1 mouse cellular context compared by ENCODE assay signal in the genomic region with DNA sequence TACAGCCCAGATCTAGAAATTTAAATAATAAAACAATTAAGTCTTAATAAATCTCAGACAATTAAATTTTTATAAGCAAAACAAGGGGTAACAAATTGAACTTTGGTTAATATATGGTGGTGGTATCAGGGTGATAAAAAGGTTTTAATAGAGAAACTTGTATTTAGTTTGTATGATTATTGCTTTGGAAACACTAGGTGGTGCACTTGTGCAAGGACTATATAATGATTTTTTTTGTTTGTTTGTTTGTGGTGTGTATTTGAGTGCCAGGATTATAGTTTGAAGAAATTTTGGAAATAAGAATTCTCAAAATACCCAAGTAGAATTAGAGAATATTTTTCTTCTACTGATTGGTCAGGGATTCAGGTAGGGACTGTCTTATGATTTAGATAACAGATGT.
A peak's percentile ranks its signal among the peaks of the same experiment; 100 is the strongest.
TF ChIP-seq lines count a peak whose summit lies in the region.

No protein-coding gene starts in this region.

TF ChIP-seq in MEL, 35 proteins besides CTCF, POLR2A, EP300 and RAD21 (continued from another document):
- TF ChIP-seq SMC3 (IDR thresholded peaks at IDR 0.05; ENCODE audit: low read depth, low read length) (peak; percentile 47), ZC3H11A (IDR thresholded peaks at IDR 0.05; ENCODE audit: low read depth, low read length) (peak; percentile 27), ZNF384 (IDR thresholded peaks at IDR 0.05; ENCODE audit: low read depth, low read length) (peak; percentile 35; the same call in 1 of the 2 replicates)
